Mouse (Mus musculus): ENCODE results near the gene Gid4.

- TF ChIP-seq CTCF (IDR thresholded peaks at IDR 0.05; ENCODE audit: extremely low read depth, insufficient read depth, low read length), result no peak
- TF ChIP-seq POLR2A (IDR thresholded peaks at IDR 0.05; ENCODE audit: extremely low read depth, insufficient read depth, low read length), result no peak
Observed at GRCm38 (mm10) chr11:60469039-60469438, 52.1 kb downstream of the Gid4 start, which contains the start of gene Myo15.

All from cortical plate, adult 2 months (tissue).